Mouse (Mus musculus) left cerebral cortex, adult 8-10 months (tissue): Measurements from ENCODE around the gene Tldc2. TPM values are rescaled to one million over a fixed set of nuclear protein-coding genes. Genes with fewer than 3 reads are reported as not detected.

Experiments used
- DNase-seq, 2 experiments: peaks; one replicate each; pipeline ENCODE4 v3.0.0; 2022; ENCODE audit warnings: low spot score in 2 of 2
- total RNA-seq, 4 experiments: library from RNA; stranded (reverse); gene quantifications; 2 replicates each; pipeline ENCODE4 v1.2.4; 2022

Tldc2 gene
- total RNA-seq, 4 experiments from 2014 or later, result not detected

DNA sequence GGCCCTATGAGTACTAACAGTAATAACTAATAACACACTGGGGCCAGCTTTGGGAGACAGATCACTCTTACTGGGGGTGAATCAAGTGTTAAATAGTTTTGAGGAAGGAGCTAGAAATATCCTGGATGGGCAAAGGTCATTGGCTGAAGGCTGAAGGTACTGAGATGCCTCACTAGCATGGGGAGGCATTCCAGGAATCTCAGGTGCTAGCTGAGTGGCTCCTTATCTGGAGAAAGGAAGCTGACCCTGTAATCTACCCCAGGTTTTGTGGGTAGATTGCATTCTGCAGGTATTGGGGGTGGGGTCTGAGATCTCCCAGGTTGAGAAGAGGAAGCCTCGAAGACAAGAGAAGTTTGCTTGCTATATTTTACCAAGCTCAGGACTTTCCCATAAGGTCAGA, 58.3 kb downstream of the Tldc2 start:
- no peak for DNase-seq

Other genes starting within 250 kb of the Tldc2 start
- gene Tgif2, start 247.0 kb upstream of the Tldc2 start, total RNA-seq, result 1 to 10 TPM in 2 of 4 experiments, under 1 TPM in 2; 0.55 to 1.1 (median 0.84) TPM
- gene 4930518I15Rik, start 229.1 kb upstream of the Tldc2 start, total RNA-seq, result 1 to 10 TPM; 2.4 to 3.6 (median 2.8) TPM
- 10 to 100 TPM; 75.3 to 83.0 (median 79.6) TPM for gene Rab5if, start 223.9 kb upstream of the Tldc2 start, total RNA-seq
- under 1 TPM; 0.26 to 0.68 (median 0.30) TPM for gene Sla2, start 199.9 kb upstream of the Tldc2 start, total RNA-seq
- gene Ndrg3, start 95.0 kb upstream of the Tldc2 start, total RNA-seq, result 100 to 1,000 TPM; 434 to 522 (median 478) TPM
- gene Dsn1, start 79.9 kb upstream of the Tldc2 start, total RNA-seq, result 1 to 10 TPM; 5.7 to 8.4 (median 7.2) TPM
- gene Soga1, start 7.8 kb upstream of the Tldc2 start, total RNA-seq, result 10 to 100 TPM; 19.4 to 25.6 (median 22.0) TPM
- 10 to 100 TPM; 12.8 to 17.0 (median 14.9) TPM for gene Samhd1, start 48.2 kb downstream of the Tldc2 start, total RNA-seq
- 1 to 10 TPM; 1.5 to 2.2 (median 1.9) TPM for gene Rbl1, start 117.5 kb downstream of the Tldc2 start, total RNA-seq
- 100 to 1,000 TPM; 141 to 150 (median 144) TPM for gene Rpn2, start 192.0 kb downstream of the Tldc2 start, total RNA-seq
- gene Mroh8, start 192.5 kb downstream of the Tldc2 start, total RNA-seq, result 1 to 10 TPM; 1.1 to 1.6 (median 1.4) TPM